ENCODE assay signal across 10 mouse cellular contexts in the genomic region with DNA sequence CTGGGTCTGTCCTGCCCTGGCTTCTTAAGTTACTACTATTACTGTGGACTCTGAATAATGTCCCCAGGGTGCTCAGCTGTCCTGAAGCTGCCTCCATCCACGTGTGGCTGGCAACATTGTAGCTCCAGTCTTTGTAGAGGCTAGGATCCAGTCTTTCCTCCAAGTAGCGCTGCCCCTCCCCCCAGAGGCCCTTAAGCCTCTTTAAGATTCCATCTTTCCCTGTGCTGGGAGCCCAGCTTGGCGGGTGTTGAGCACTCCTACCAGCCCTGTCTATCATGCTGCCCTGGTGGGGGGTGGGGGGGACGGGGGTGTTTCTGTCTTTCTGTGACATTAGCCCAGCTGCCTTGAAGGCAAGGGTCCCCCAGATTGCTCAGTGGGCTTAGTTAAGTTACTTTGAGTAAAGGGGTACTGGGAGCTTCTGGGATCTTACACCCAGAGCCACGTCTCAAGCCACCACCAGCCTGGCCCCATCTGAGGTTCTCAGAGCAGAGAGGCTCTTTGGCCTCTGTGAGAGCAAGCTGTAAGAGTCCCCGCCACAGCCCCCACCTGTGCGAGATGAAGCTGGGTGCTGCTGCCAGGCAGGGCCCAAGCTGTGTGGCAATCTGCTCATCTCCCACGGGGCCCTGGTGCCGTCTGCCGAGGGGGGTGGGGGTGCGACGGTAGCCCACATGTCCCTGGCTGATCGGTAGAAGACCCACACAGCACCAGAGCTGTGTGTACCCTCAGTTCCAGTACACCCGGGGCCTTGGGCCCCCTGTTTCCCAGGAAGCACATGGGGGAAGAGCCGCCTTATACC. TPM values are rescaled to one million over a fixed set of nuclear protein-coding genes. Genes with fewer than 3 reads are reported as not detected.
DNase-seq lines count a peak whose midpoint lies in the region; ATAC-seq and TF ChIP-seq lines count a peak whose summit lies in the region.
"Had no signal": no experiment of that assay in that cellular context is flagged by ENCODE, and none has a peak within 500 bp of the region (broad histone marks: within the 10 kb centered on the region; RNA-seq: fewer than 3 reads in every experiment).

No protein-coding gene starts in this region.

- peaks cover 100% of the 10 kb centered on the region for H3K4me1 ChIP-seq in midbrain, embryonic 10.5 days
- H3K4me1 ChIP-seq in midbrain, postnatal 0 days (ENCODE audit: insufficient read depth, low read length), result peaks cover 33% of the 10 kb centered on the region
- H3K4me1 ChIP-seq in embryonic facial prominence, embryonic 10.5 days, result peaks cover 100% of the 10 kb centered on the region
- peaks cover 72% of the 10 kb centered on the region for H3K4me1 ChIP-seq in hindbrain, embryonic 16.5 days (ENCODE audit: control insufficient read depth, insufficient read depth, low read depth, low read length)
- peaks cover 100% of the 10 kb centered on the region for H3K4me1 ChIP-seq in neural tube, embryonic 13.5 days (replicated peaks)

- TF ChIP-seq CTCF in midbrain, postnatal 0 days (IDR thresholded peaks at IDR 0.05), result no peak

- H3K36me3 ChIP-seq in midbrain, embryonic 10.5 days, result peaks cover 56% of the 10 kb centered on the region
- peaks cover 9% of the 10 kb centered on the region; the same call in 1 of the 2 replicates for H3K36me3 ChIP-seq in midbrain, postnatal 0 days (ENCODE audit: insufficient read depth, low read length)
- peaks cover 44% of the 10 kb centered on the region for H3K36me3 ChIP-seq in embryonic facial prominence, embryonic 10.5 days (replicated peaks)
- no peaks in the 10 kb centered on the region for H3K36me3 ChIP-seq in hindbrain, embryonic 16.5 days (ENCODE audit: control insufficient read depth, insufficient read depth, low read length)
- peaks cover 8% of the 10 kb centered on the region; the same call in 1 of the 2 replicates for H3K36me3 ChIP-seq in neural tube, embryonic 13.5 days

- WGBS in midbrain, embryonic 10.5 days, result 54% methylated on average over 15 of the region's 15 CpGs
- WGBS in midbrain, postnatal 0 days, result 48% methylated on average over 15 of the region's 15 CpGs
- WGBS in embryonic facial prominence, embryonic 10.5 days, result 56% methylated on average over 15 of the region's 15 CpGs
- 44% methylated on average over 15 of the region's 15 CpGs for WGBS in hindbrain, embryonic 16.5 days
- 50% methylated on average over 15 of the region's 15 CpGs for WGBS in neural tube, embryonic 13.5 days

- no peak overlapping the region for H3K9ac ChIP-seq in midbrain, postnatal 0 days (replicated peaks; ENCODE audit: low read length, poor library complexity, severe bottlenecking)
- H3K9ac ChIP-seq in hindbrain, embryonic 16.5 days (ENCODE audit: low read depth, low read length), result peak overlapping the region; percentile 17; the same call in 1 of the 2 replicates
- H3K9ac ChIP-seq in neural tube, embryonic 13.5 days, result peak overlapping the region; percentile 36
- H3K9ac ChIP-seq: stomach, embryonic 15.5 days had no signal

- peaks cover 7% of the 10 kb centered on the region; the same call in 1 of the 2 replicates for H3K27me3 ChIP-seq in midbrain, embryonic 10.5 days (ENCODE audit: low read depth, poor library complexity, severe bottlenecking)
- no peaks in the 10 kb centered on the region for H3K27me3 ChIP-seq in midbrain, postnatal 0 days (ENCODE audit: insufficient read depth, low read length)
- H3K27me3 ChIP-seq in embryonic facial prominence, embryonic 10.5 days (replicated peaks; ENCODE audit: low read depth, poor library complexity, severe bottlenecking), result no peaks in the 10 kb centered on the region
- H3K27me3 ChIP-seq in hindbrain, embryonic 16.5 days (replicated peaks; ENCODE audit: control insufficient read depth, insufficient read depth, low read length), result no peaks in the 10 kb centered on the region
- no peaks in the 10 kb centered on the region for H3K27me3 ChIP-seq in neural tube, embryonic 13.5 days
- H3K27me3 ChIP-seq: limb, embryonic 13.5 days; stomach, embryonic 15.5 days had no signal

- no peak for ATAC-seq in midbrain, postnatal 0 days (ENCODE audit: low FRiP score)
- ATAC-seq in hindbrain, embryonic 16.5 days, result no peak
- no peak for ATAC-seq in neural tube, embryonic 13.5 days (ENCODE audit: low read depth)
- no peak for ATAC-seq in megakaryocyte, adult 5-6 weeks (ENCODE audit: poor library complexity, severe bottlenecking)

- no peaks in the 10 kb centered on the region for H3K9me3 ChIP-seq in midbrain, embryonic 10.5 days (replicated peaks)
- no peaks in the 10 kb centered on the region for H3K9me3 ChIP-seq in midbrain, postnatal 0 days (ENCODE audit: low read length)
- no peaks in the 10 kb centered on the region for H3K9me3 ChIP-seq in embryonic facial prominence, embryonic 10.5 days
- H3K9me3 ChIP-seq in hindbrain, embryonic 16.5 days (ENCODE audit: control insufficient read depth, low read length), result no peaks in the 10 kb centered on the region
- H3K9me3 ChIP-seq in neural tube, embryonic 13.5 days, result no peaks in the 10 kb centered on the region
- H3K9me3 ChIP-seq: limb, embryonic 13.5 days; stomach, embryonic 15.5 days had no signal

- H3K27ac ChIP-seq in midbrain, embryonic 10.5 days (replicated peaks), result peak overlapping the region; percentile 84
- no peak overlapping the region; the same call in 1 of the 2 replicates for H3K27ac ChIP-seq in midbrain, postnatal 0 days (ENCODE audit: low read depth, low read length)
- H3K27ac ChIP-seq in embryonic facial prominence, embryonic 10.5 days (replicated peaks), result peak overlapping the region; percentile 77
- peak overlapping the region; percentile 39; the same call in 1 of the 2 replicates for H3K27ac ChIP-seq in hindbrain, embryonic 16.5 days (ENCODE audit: low read depth, low read length)
- peak overlapping the region; percentile 88 for H3K27ac ChIP-seq in neural tube, embryonic 13.5 days (replicated peaks)
- H3K27ac ChIP-seq: limb, embryonic 13.5 days; stomach, embryonic 15.5 days had no signal

- 0 out of 2 replicates have a peak overlapping the region, but pooled peaks have one; percentile 18 for H3K4me3 ChIP-seq in midbrain, embryonic 10.5 days
- no peak overlapping the region for H3K4me3 ChIP-seq in midbrain, postnatal 0 days (ENCODE audit: low read depth, low read length)
- peak overlapping the region; percentile 21; the same call in 1 of the 2 replicates for H3K4me3 ChIP-seq in embryonic facial prominence, embryonic 10.5 days
- no peak overlapping the region for H3K4me3 ChIP-seq in hindbrain, embryonic 16.5 days (ENCODE audit: low read length)
- no peak overlapping the region for H3K4me3 ChIP-seq in neural tube, embryonic 13.5 days
- H3K4me3 ChIP-seq: limb, embryonic 13.5 days; stomach, embryonic 15.5 days had no signal

- DNase-seq in midbrain, embryonic 10.5 days (ENCODE audit: low spot score), result peak; percentile 50
- DNase-seq in midbrain, postnatal 0 days (ENCODE audit: low spot score), result no peak
- DNase-seq in embryonic facial prominence, embryonic 10.5 days (ENCODE audit: low spot score), result no peak
- no peak for DNase-seq in B cell, adult 2 months
- no peak for DNase-seq in Muller cell, postnatal 12 days (ENCODE audit: inconsistent ontology term)

- no peak overlapping the region for H3K4me2 ChIP-seq in midbrain, postnatal 0 days (ENCODE audit: low read depth, low read length, poor library complexity, severe bottlenecking)
- H3K4me2 ChIP-seq in hindbrain, embryonic 16.5 days (ENCODE audit: low read length), result no peak overlapping the region
- 0 out of 2 replicates have a peak overlapping the region, but pooled peaks have one; percentile 28 for H3K4me2 ChIP-seq in neural tube, embryonic 13.5 days
- H3K4me2 ChIP-seq: stomach, embryonic 15.5 days had no signal

RNA-seq across cellular contexts. Expression of a gene that starts 31.7 kb away (rescaled TPM):
- polyA plus RNA-seq in midbrain, embryonic 10.5 days (2016; fragmentation: Nextera tagmentation; extraction: Ambion mirVana), result 162 and 192 TPM in 2 replicates
- total RNA-seq in midbrain, postnatal 0 days (2014; rRNA removed), result 5.8 and 18.1 TPM in 2 replicates
- polyA plus RNA-seq in midbrain, postnatal 0 days (2015; fragmentation: Nextera tagmentation; extraction: Ambion mirVana), result 8.4 and 11.3 TPM in 2 replicates
- polyA plus RNA-seq in embryonic facial prominence, embryonic 10.5 days (2016; fragmentation: Nextera tagmentation; extraction: Ambion mirVana), result 156 TPM in 2 replicates
- 20.6 and 22.0 TPM in 2 replicates for polyA plus RNA-seq in hindbrain, embryonic 16.5 days (2015; fragmentation: Nextera tagmentation; extraction: Ambion mirVana)
- polyA plus RNA-seq in neural tube, embryonic 13.5 days (2015; fragmentation: Nextera tagmentation; extraction: Ambion mirVana), result 20.1 and 21.5 TPM in 2 replicates
- total RNA-seq in megakaryocyte, adult 5-6 weeks (2015), result 28.3 and 31.8 TPM in 2 replicates
- total RNA-seq in megakaryocyte, adult 5-6 weeks (2017), result 23.2 and 28.9 TPM in 2 replicates

Comparison
In these comparisons a context has a peak if more than half of its experiments do, and no peak if none do; other contexts are left out.
1. H3K4me3 ChIP-seq: peak in midbrain, embryonic 10.5 days (single experiment) and embryonic facial prominence, embryonic 10.5 days (single experiment); none in midbrain, postnatal 0 days (single experiment), hindbrain, embryonic 16.5 days (single experiment) and neural tube, embryonic 13.5 days (single experiment).